Mouse (Mus musculus) ES-E14 (cell line): ENCODE measurements around the gene Grb2. TPM values are rescaled to one million over a fixed set of nuclear protein-coding genes. Genes with fewer than 3 reads are reported as not detected.
"Not testable (repeated sequence)": the region's sequence is repeated elsewhere in the genome, so short reads cannot be mapped to it uniquely, and the experiment has no call there.

Experiments used
- DNase-seq: peaks from one replicate; pipeline ENCODE4 v3.0.0-alpha.2; 2013; ENCODE audit warnings: low read depth, low spot score
- H3K27ac ChIP-seq: 2 replicates; pipeline ENCODE4 v1.5.1; 2012; ENCODE audit warnings: low read depth, mild to moderate bottlenecking, low read length, moderate library complexity, mixed read lengths; ENCODE audit not compliant: poor library complexity, insufficient read depth, severe bottlenecking
- H3K36me3 ChIP-seq: 2 replicates; pipeline ENCODE4 v1.6.1; 2012; ENCODE audit warnings: mild to moderate bottlenecking, low read length, moderate library complexity, mixed read lengths; ENCODE audit not compliant: control insufficient read depth, poor library complexity, insufficient read depth, severe bottlenecking
- H3K4me1 ChIP-seq, 2 experiments: fragments of 150-350 bp in 1 of 2; sonication (generic) in 1 of 2; 2 replicates each; pipeline ENCODE4 v1.6.1; 2012; ENCODE audit warnings: low read length in 2 of 2, mild to moderate bottlenecking in 1 of 2, mixed read lengths in 1 of 2; ENCODE audit not compliant: control insufficient read depth in 2 of 2, insufficient read depth in 2 of 2, poor library complexity in 1 of 2
- H3K4me3 ChIP-seq, 2 experiments: fragments of 150-350 bp in 1 of 2; sonication (generic) in 1 of 2; 2 replicates each; pipeline ENCODE4 v1.5.1; 2012; ENCODE audit warnings: low read length in 2 of 2, low read depth in 1 of 2, mild to moderate bottlenecking in 1 of 2, mixed read lengths in 1 of 2; ENCODE audit not compliant: insufficient read depth in 1 of 2, poor library complexity in 1 of 2, severe bottlenecking in 1 of 2
- H3K9ac ChIP-seq: 2 replicates; pipeline ENCODE4 v1.6.1; 2012; ENCODE audit warnings: low read depth, mild to moderate bottlenecking, low read length, mixed read lengths; ENCODE audit not compliant: poor library complexity, insufficient read depth, severe bottlenecking
- H3K9me3 ChIP-seq: fragments of 150-350 bp; sonication (generic); 2 replicates; pipeline ENCODE4 v1.6.1; 2012; ENCODE audit warnings: low read depth, mild to moderate bottlenecking, low read length; ENCODE audit not compliant: control insufficient read depth, insufficient read depth
- CHD2 ChIP-seq: IDR thresholded peaks from 2 replicates; pipeline ENCODE4 v1.6.1; 2014; ENCODE audit warnings: mild to moderate bottlenecking, low read depth, low read length, inconsistent platforms
- HCFC1 ChIP-seq: IDR thresholded peaks from 2 replicates; pipeline ENCODE4 v1.6.1; 2012; ENCODE audit warnings: low read length, inconsistent platforms, borderline replicate concordance; ENCODE audit not compliant: insufficient read depth
- MAFK ChIP-seq: IDR thresholded peaks from 2 replicates; pipeline ENCODE4 v1.6.1; 2014; ENCODE audit warnings: mild to moderate bottlenecking, low read depth, low read length, inconsistent platforms; ENCODE audit not compliant: insufficient read depth
- ZC3H11A ChIP-seq: IDR thresholded peaks from 2 replicates; pipeline ENCODE4 v1.6.1; 2012; ENCODE audit warnings: low read depth, mild to moderate bottlenecking, inconsistent platforms, low read length, borderline replicate concordance
- ZNF384 ChIP-seq: IDR thresholded peaks from 2 replicates; pipeline ENCODE4 v1.6.1; 2012; ENCODE audit warnings: low read depth, low read length, inconsistent platforms
- in situ Hi-C, 2 experiments: fragments of 600-800 bp; cut with MboI; formaldehyde crosslinking; loops; one replicate each; pipeline ENCODE4 v1.15.1; 2025; ENCODE audit warnings: low sequenced_read_pairs in 2 of 2, inconsistent platforms in 1 of 2; ENCODE audit not compliant: unreplicated experiment in 2 of 2
- total RNA-seq: library from RNA; depleted of rRNA; stranded (reverse); fragments of 300-350 nt; gene quantifications from 2 replicates; pipeline ENCODE4 v1.2.3, GENCODE M21; 2012

Grb2 gene
- total RNA-seq, 1 experiment: 24.4 TPM

GRCm38 (mm10) chr11:115647459-115647858, 60.9 kb downstream of the Grb2 start:
- TF ChIP-seq MAFK (no peak), ZC3H11A (peak; percentile 30; the same call in 1 of the 2 replicates)
- peak; percentile 60 for DNase-seq
- Histone ChIP-seq H3K9ac (no peak overlapping the region), H3K4me1 (peaks cover 5 to 12% of the 10 kb centered on the region in 2 experiments; a peak in 3 of 4 replicates), H3K4me3 (no peak overlapping the region), H3K36me3 (peaks cover 18% of the 10 kb centered on the region; the same call in 1 of the 2 replicates), H3K27ac (no peak overlapping the region), H3K9me3 (no peaks in the 10 kb centered on the region)
- in situ Hi-C loops: no loop called here

- peaks cover 5 to 21% of the 10 kb centered on the region in 2 experiments for H3K4me1 ChIP-seq
- H3K9me3 ChIP-seq: no peaks in the 10 kb centered on the region
- TF ChIP-seq HCFC1: no peak
- no peak for TF ChIP-seq ZNF384
- DNase-seq: no peak
- in situ Hi-C loops: no loop called here
- no peak overlapping the region for H3K4me3 ChIP-seq
- H3K27ac ChIP-seq: no peak overlapping the region
- H3K36me3 ChIP-seq: peaks cover 20% of the 10 kb centered on the region; the same call in 1 of the 2 replicates
- H3K9ac ChIP-seq: no peak overlapping the region
Observed at GRCm38 (mm10) chr11:115646439-115646838, 62.0 kb downstream of the Grb2 start.

GRCm38 (mm10) chr11:115645498-115645897, 62.9 kb downstream of the Grb2 start:
- in situ Hi-C loops, H3K27ac ChIP-seq, H3K9me3 ChIP-seq, DNase-seq, H3K4me3 ChIP-seq, H3K9ac ChIP-seq: not testable (repeated sequence)
- peaks cover 8 to 30% of the 10 kb centered on the region in 2 experiments for H3K4me1 ChIP-seq
- H3K36me3 ChIP-seq: peaks cover 20% of the 10 kb centered on the region; the same call in 1 of the 2 replicates

GRCm38 (mm10) chr11:115644308-115644707, 64.1 kb downstream of the Grb2 start:
- Histone ChIP-seq H3K4me1 (peaks cover 8 to 31% of the 10 kb centered on the region in 2 experiments), H3K36me3 (peaks cover 16% of the 10 kb centered on the region; the same call in 1 of the 2 replicates), H3K9ac (peak overlapping the region; percentile 39; the same call in 1 of the 2 replicates), H3K4me3 (no peak overlapping the region), H3K27ac (peak overlapping the region; percentile 33; the same call in 1 of the 2 replicates), H3K9me3 (no peaks in the 10 kb centered on the region)
- TF ChIP-seq ZNF384: no peak
- in situ Hi-C loops: no loop called here
- DNase-seq: no peak

- peaks cover 8 to 36% of the 10 kb centered on the region in 2 experiments for H3K4me1 ChIP-seq
- H3K36me3 ChIP-seq: peaks cover 10% of the 10 kb centered on the region; the same call in 1 of the 2 replicates
- H3K4me3 ChIP-seq: no peak overlapping the region
- TF ChIP-seq MAFK (no peak), CHD2 (no peak), HCFC1 (no peak), ZC3H11A (no peak), ZNF384 (no peak)
- H3K27ac ChIP-seq: no peak overlapping the region; the same call in 1 of the 2 replicates
- H3K9me3 ChIP-seq: no peaks in the 10 kb centered on the region
- DNase-seq: no peak
- in situ Hi-C loops: no loop called here
- H3K9ac ChIP-seq: no peak overlapping the region; the same call in 1 of the 2 replicates
Observed at GRCm38 (mm10) chr11:115643265-115643664, 65.1 kb downstream of the Grb2 start.
